Mouse (Mus musculus): ENCODE results near the gene Pik3ca. TPM values are rescaled to one million over a fixed set of nuclear protein-coding genes. Genes with fewer than 3 reads are reported as not detected.

The Pik3ca gene
- polyA plus RNA-seq, 1 experiment from 2014 or later, result 14.4 TPM

- H3K27me3 ChIP-seq (ENCODE audit: control insufficient read depth, insufficient read depth, low read length), result no peaks in the 10 kb centered on the region
- 59% methylated on average over 11 of the region's 11 CpGs for WGBS
Measured at GRCm38 (mm10) chr3:32506366-32507225, 109.1 kb downstream of the Pik3ca start.

GRCm38 (mm10) chr3:32508666-32509324, 111.3 kb downstream of the Pik3ca start:
- Histone ChIP-seq H3K27ac (ENCODE audit: low read length) (no peak overlapping the region), H3K4me1 (ENCODE audit: control insufficient read depth, insufficient read depth, low read length) (peaks cover 20% of the 10 kb centered on the region), H3K27me3 (ENCODE audit: control insufficient read depth, insufficient read depth, low read length) (no peaks in the 10 kb centered on the region), H3K9me3 (ENCODE audit: control insufficient read depth, low read depth, low read length) (no peaks in the 10 kb centered on the region), H3K4me2 (replicated peaks; ENCODE audit: low read depth, low read length) (peak overlapping the region; percentile 65), H3K36me3 (ENCODE audit: control insufficient read depth, insufficient read depth, low read length) (peaks cover 3% of the 10 kb centered on the region; the same call in 1 of the 2 replicates), H3K4me3 (ENCODE audit: low read depth, low read length) (0 out of 2 replicates have a peak overlapping the region, but pooled peaks have one; percentile 8), H3K9ac (replicated peaks; ENCODE audit: low read depth, low read length) (no peak overlapping the region)
- no peak for ATAC-seq (ENCODE audit: insufficient number of reproducible peaks, insufficient read depth, low FRiP score, low read depth)
- 3% methylated on average over 17 of the region's 17 CpGs for WGBS

More at GRCm38 (mm10) chr3:32506366-32507225, 109.1 kb downstream of the Pik3ca start:
- H3K4me2 ChIP-seq (replicated peaks; ENCODE audit: low read depth, low read length), result no peak overlapping the region
- H3K36me3 ChIP-seq (ENCODE audit: control insufficient read depth, insufficient read depth, low read length), result no peaks in the 10 kb centered on the region
- no peak overlapping the region for H3K9ac ChIP-seq (replicated peaks; ENCODE audit: low read depth, low read length)
- H3K27ac ChIP-seq (ENCODE audit: low read length), result no peak overlapping the region
- H3K4me3 ChIP-seq (ENCODE audit: low read depth, low read length), result no peak overlapping the region
- ATAC-seq (ENCODE audit: insufficient number of reproducible peaks, insufficient read depth, low FRiP score, low read depth), result no peak
- peaks cover 7% of the 10 kb centered on the region; the same call in 1 of the 2 replicates for H3K4me1 ChIP-seq (ENCODE audit: control insufficient read depth, insufficient read depth, low read length)
- H3K9me3 ChIP-seq (ENCODE audit: control insufficient read depth, low read depth, low read length), result no peaks in the 10 kb centered on the region

- Histone ChIP-seq H3K9me3 (ENCODE audit: control insufficient read depth, low read depth, low read length) (no peaks in the 10 kb centered on the region), H3K4me1 (ENCODE audit: control insufficient read depth, insufficient read depth, low read length) (peaks cover 20% of the 10 kb centered on the region), H3K36me3 (ENCODE audit: control insufficient read depth, insufficient read depth, low read length) (peaks cover 7% of the 10 kb centered on the region), H3K4me3 (ENCODE audit: low read depth, low read length) (peak within 1 kb of the TSS; percentile 83), H3K27ac (ENCODE audit: low read length) (peak within 1 kb of the TSS; percentile 80), H3K27me3 (ENCODE audit: control insufficient read depth, insufficient read depth, low read length) (no peaks in the 10 kb centered on the region), H3K9ac (replicated peaks; ENCODE audit: low read depth, low read length) (peak within 1 kb of the TSS; percentile 82), H3K4me2 (replicated peaks; ENCODE audit: low read depth, low read length) (peak within 1 kb of the TSS; percentile 65)
- WGBS, result 6% methylated on average over 24 of the region's 24 CpGs
- no peak; the same call in 1 of the 2 replicates for ATAC-seq (ENCODE audit: insufficient number of reproducible peaks, insufficient read depth, low FRiP score, low read depth)
Measured at GRCm38 (mm10) chr3:32509496-32510374, 112.3 kb downstream of the Pik3ca start, which contains the start of gene Zfp639. Zfp639 (plus strand) TSS chr3:32510259.

GRCm38 (mm10) chr3:32510375-32511190, 113.1 kb downstream of the Pik3ca start:
- WGBS, result under 1% methylated on average over 68 of the region's 69 CpGs
- Histone ChIP-seq H3K4me2 (replicated peaks; ENCODE audit: low read depth, low read length) (peak overlapping the region; percentile 65), H3K4me1 (ENCODE audit: control insufficient read depth, insufficient read depth, low read length) (peaks cover 20% of the 10 kb centered on the region), H3K36me3 (ENCODE audit: control insufficient read depth, insufficient read depth, low read length) (peaks cover 13% of the 10 kb centered on the region), H3K27me3 (ENCODE audit: control insufficient read depth, insufficient read depth, low read length) (no peaks in the 10 kb centered on the region), H3K27ac (ENCODE audit: low read length) (peak overlapping the region; percentile 80), H3K9ac (replicated peaks; ENCODE audit: low read depth, low read length) (peak overlapping the region; percentile 82), H3K9me3 (ENCODE audit: control insufficient read depth, low read depth, low read length) (no peaks in the 10 kb centered on the region), H3K4me3 (ENCODE audit: low read depth, low read length) (peak overlapping the region; percentile 83)
- peak; percentile 95 for ATAC-seq (ENCODE audit: insufficient number of reproducible peaks, insufficient read depth, low FRiP score, low read depth)

GRCm38 (mm10) chr3:32511191-32511550, 113.7 kb downstream of the Pik3ca start:
- H3K4me2 ChIP-seq (replicated peaks; ENCODE audit: low read depth, low read length), result peak overlapping the region; percentile 65
- peak overlapping the region; percentile 82 for H3K9ac ChIP-seq (replicated peaks; ENCODE audit: low read depth, low read length)
- no peak for ATAC-seq (ENCODE audit: insufficient number of reproducible peaks, insufficient read depth, low FRiP score, low read depth)
- peaks cover 17% of the 10 kb centered on the region for H3K36me3 ChIP-seq (ENCODE audit: control insufficient read depth, insufficient read depth, low read length)
- peaks cover 20% of the 10 kb centered on the region for H3K4me1 ChIP-seq (ENCODE audit: control insufficient read depth, insufficient read depth, low read length)
- H3K27me3 ChIP-seq (ENCODE audit: control insufficient read depth, insufficient read depth, low read length), result no peaks in the 10 kb centered on the region
- no peak overlapping the region; the same call in 1 of the 2 replicates for H3K27ac ChIP-seq (ENCODE audit: low read length)
- WGBS, result 4% methylated on average over 13 of the region's 13 CpGs
- peak overlapping the region; percentile 83 for H3K4me3 ChIP-seq (ENCODE audit: low read depth, low read length)
- no peaks in the 10 kb centered on the region for H3K9me3 ChIP-seq (ENCODE audit: control insufficient read depth, low read depth, low read length)

GRCm38 (mm10) chr3:32512686-32513284, 115.3 kb downstream of the Pik3ca start:
- Histone ChIP-seq H3K27me3 (ENCODE audit: control insufficient read depth, insufficient read depth, low read length) (no peaks in the 10 kb centered on the region), H3K4me2 (replicated peaks; ENCODE audit: low read depth, low read length) (no peak overlapping the region), H3K9me3 (ENCODE audit: control insufficient read depth, low read depth, low read length) (no peaks in the 10 kb centered on the region), H3K4me3 (ENCODE audit: low read depth, low read length) (no peak overlapping the region), H3K9ac (replicated peaks; ENCODE audit: low read depth, low read length) (no peak overlapping the region), H3K27ac (ENCODE audit: low read length) (no peak overlapping the region), H3K4me1 (ENCODE audit: control insufficient read depth, insufficient read depth, low read length) (peaks cover 20% of the 10 kb centered on the region), H3K36me3 (ENCODE audit: control insufficient read depth, insufficient read depth, low read length) (peaks cover 25% of the 10 kb centered on the region)
- 87% methylated on average over 7 of the region's 7 CpGs for WGBS
- no peak for ATAC-seq (ENCODE audit: insufficient number of reproducible peaks, insufficient read depth, low FRiP score, low read depth)

- Histone ChIP-seq H3K4me1 (ENCODE audit: control insufficient read depth, insufficient read depth, low read length) (peaks cover 20% of the 10 kb centered on the region), H3K9ac (replicated peaks; ENCODE audit: low read depth, low read length) (no peak overlapping the region), H3K4me3 (ENCODE audit: low read depth, low read length) (no peak overlapping the region), H3K27ac (ENCODE audit: low read length) (no peak overlapping the region), H3K9me3 (ENCODE audit: control insufficient read depth, low read depth, low read length) (no peaks in the 10 kb centered on the region), H3K4me2 (replicated peaks; ENCODE audit: low read depth, low read length) (no peak overlapping the region), H3K36me3 (ENCODE audit: control insufficient read depth, insufficient read depth, low read length) (peaks cover 30% of the 10 kb centered on the region), H3K27me3 (ENCODE audit: control insufficient read depth, insufficient read depth, low read length) (no peaks in the 10 kb centered on the region)
- no peak for ATAC-seq (ENCODE audit: insufficient number of reproducible peaks, insufficient read depth, low FRiP score, low read depth)
Measured at GRCm38 (mm10) chr3:32513528-32513927, 116.1 kb downstream of the Pik3ca start.

All from stomach, embryonic 14.5 days (tissue).